In the genomic region with DNA sequence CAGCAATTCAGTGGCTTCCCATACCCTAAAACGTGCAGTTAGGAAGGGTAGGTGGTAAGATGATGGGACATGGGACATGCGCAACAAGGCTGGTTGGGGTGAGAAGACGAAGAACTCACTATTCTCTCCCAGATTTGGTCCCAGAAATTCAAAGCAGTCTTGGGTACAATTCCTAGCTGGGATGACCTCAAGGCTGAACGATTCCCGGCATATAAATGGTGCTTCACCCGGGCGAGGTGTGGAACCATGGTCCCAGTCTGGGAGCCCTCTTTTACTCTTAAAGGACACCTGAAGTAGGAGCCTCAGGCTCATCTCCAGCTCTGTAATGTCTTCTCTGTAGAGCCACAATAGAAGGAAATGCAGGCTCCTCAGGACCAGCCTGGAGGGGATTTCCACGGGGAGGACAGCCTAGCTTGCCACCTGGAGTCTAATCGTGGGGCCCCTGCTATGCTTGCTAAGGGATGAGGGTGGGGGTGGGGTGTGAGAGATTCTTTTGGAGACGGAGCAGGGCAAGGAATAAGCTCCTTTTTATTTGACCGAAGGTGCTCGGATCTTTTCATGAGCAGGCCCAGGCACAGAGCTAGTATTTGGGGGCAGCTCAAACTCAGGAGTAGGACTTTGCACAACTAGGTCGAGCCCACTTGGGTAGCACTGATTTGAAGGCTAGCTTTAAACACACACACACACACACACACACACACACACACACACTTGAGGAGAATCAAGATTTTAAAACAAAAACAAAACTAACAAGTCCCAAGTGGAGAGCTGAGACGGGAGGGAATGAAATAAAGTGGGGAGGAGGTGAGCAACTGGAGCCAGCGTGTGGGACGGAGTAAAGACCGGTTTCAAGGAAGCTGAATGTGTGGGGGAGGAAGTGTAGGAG, we compare ENCODE assay signal across 25 mouse cellular contexts. TPM values are rescaled to one million over a fixed set of nuclear protein-coding genes. Genes with fewer than 3 reads are reported as not detected.
A peak's percentile ranks its signal among the peaks of the same experiment; 100 is the strongest.
DNase-seq lines count a peak whose midpoint lies in the region; ATAC-seq and TF ChIP-seq lines count a peak whose summit lies in the region.
"Had no signal": no experiment of that assay in that cellular context is flagged by ENCODE, and none has a peak within 500 bp of the region (broad histone marks: within the 10 kb centered on the region; RNA-seq: fewer than 3 reads in every experiment).

No protein-coding gene starts in this region.

- no peaks in the 10 kb centered on the region for H3K36me3 ChIP-seq in liver, embryonic 11.5 days (ENCODE audit: control insufficient read depth, insufficient read depth, low read length)
- no peaks in the 10 kb centered on the region for H3K36me3 ChIP-seq in liver, postnatal 0 days (replicated peaks; ENCODE audit: insufficient read depth, low read length)
- H3K36me3 ChIP-seq in stomach, embryonic 14.5 days (ENCODE audit: control insufficient read depth, insufficient read depth, low read length), result no peaks in the 10 kb centered on the region
- no peaks in the 10 kb centered on the region for H3K36me3 ChIP-seq in stomach, postnatal 0 days (ENCODE audit: control insufficient read depth, insufficient read depth, low read length)
- H3K36me3 ChIP-seq in stomach, embryonic 16.5 days (ENCODE audit: control insufficient read depth, insufficient read depth, low read length), result no peaks in the 10 kb centered on the region
- H3K36me3 ChIP-seq: limb, embryonic 12.5 days; liver, embryonic 15.5 days; midbrain, embryonic 15.5 days; neural tube, embryonic 13.5 days had no signal

- peaks cover 97% of the 10 kb centered on the region for H3K27me3 ChIP-seq in liver, embryonic 11.5 days (replicated peaks; ENCODE audit: control insufficient read depth, insufficient read depth, low read length)
- peaks cover 98% of the 10 kb centered on the region for H3K27me3 ChIP-seq in liver, postnatal 0 days (ENCODE audit: insufficient read depth, low read length)
- H3K27me3 ChIP-seq in stomach, embryonic 14.5 days (ENCODE audit: control insufficient read depth, insufficient read depth, low read length), result peaks cover 77% of the 10 kb centered on the region
- peaks cover 41% of the 10 kb centered on the region for H3K27me3 ChIP-seq in stomach, postnatal 0 days (ENCODE audit: control insufficient read depth, insufficient read depth, low read length)
- peaks cover 85% of the 10 kb centered on the region for H3K27me3 ChIP-seq in stomach, embryonic 16.5 days (ENCODE audit: control insufficient read depth, insufficient read depth, low read length)

- WGBS in liver, embryonic 11.5 days, result 8% methylated on average over 17 of the region's 17 CpGs
- WGBS in liver, postnatal 0 days (ENCODE audit: insufficient replicate concordance), result 22% methylated on average over 17 of the region's 17 CpGs
- 4% methylated on average over 17 of the region's 17 CpGs for WGBS in stomach, embryonic 14.5 days
- 5% methylated on average over 17 of the region's 17 CpGs for whole genome bisulfite sequencing in stomach, postnatal 0 days
- WGBS in stomach, embryonic 16.5 days, result 4% methylated on average over 17 of the region's 17 CpGs

- no peaks in the 10 kb centered on the region for H3K4me1 ChIP-seq in liver, embryonic 11.5 days (replicated peaks; ENCODE audit: control insufficient read depth, insufficient read depth, low read length)
- H3K4me1 ChIP-seq in liver, postnatal 0 days (ENCODE audit: insufficient read depth), result no peaks in the 10 kb centered on the region
- no peaks in the 10 kb centered on the region for H3K4me1 ChIP-seq in stomach, embryonic 14.5 days (ENCODE audit: control insufficient read depth, insufficient read depth, low read length)
- H3K4me1 ChIP-seq in stomach, postnatal 0 days (replicated peaks; ENCODE audit: control insufficient read depth, insufficient read depth), result no peaks in the 10 kb centered on the region
- no peaks in the 10 kb centered on the region for H3K4me1 ChIP-seq in stomach, embryonic 16.5 days (ENCODE audit: control insufficient read depth, insufficient read depth, low read length)
- H3K4me1 ChIP-seq: liver, embryonic 15.5 days; midbrain, embryonic 15.5 days; neural tube, embryonic 13.5 days had no signal

- H3K9ac ChIP-seq in liver, embryonic 11.5 days (ENCODE audit: low read depth, low read length), result no peak overlapping the region
- no peak overlapping the region for H3K9ac ChIP-seq in liver, postnatal 0 days (replicated peaks)
- no peak overlapping the region for H3K9ac ChIP-seq in stomach, embryonic 14.5 days (replicated peaks; ENCODE audit: low read depth, low read length)
- H3K9ac ChIP-seq in stomach, postnatal 0 days (ENCODE audit: low read length), result no peak overlapping the region
- H3K9ac ChIP-seq in stomach, embryonic 16.5 days (ENCODE audit: low read length), result no peak overlapping the region
- H3K9ac ChIP-seq: forebrain, postnatal 0 days; limb, embryonic 12.5 days; liver, embryonic 15.5 days; midbrain, embryonic 15.5 days; neural tube, embryonic 13.5 days had no signal

- DNase-seq in embryo, embryonic 10.5 days (ENCODE audit: low spot score), result peak; percentile 48
- no peak for DNase-seq in embryo, embryonic 11 days
- DNase-seq in liver, embryonic 11.5 days (ENCODE audit: low spot score), result no peak
- no peak for DNase-seq in liver, postnatal 0 days
- DNase-seq in stomach, postnatal 0 days (ENCODE audit: low spot score), result no peak
- no peak for DNase-seq in right cerebral cortex, postnatal 36 days (ENCODE audit: low spot score in 2 of 2)
- DNase-seq: adrenal gland, postnatal 10 days; cerebellum, adult 2 months; cerebellum, postnatal 25 days; forebrain, postnatal 0 days; gastrocnemius, postnatal 36 days; heart, adult 2 months; kidney, adult 2 months; kidney, postnatal 14 days; thymus, postnatal 25 days had no signal

- peak overlapping the region; percentile 25; the same call in 1 of the 2 replicates for H3K4me3 ChIP-seq in liver, embryonic 11.5 days (ENCODE audit: low read depth, low read length)
- H3K4me3 ChIP-seq in liver, postnatal 0 days (ENCODE audit: low read depth, low read length), result no peak overlapping the region
- H3K4me3 ChIP-seq in stomach, embryonic 14.5 days (ENCODE audit: low read depth, low read length), result no peak overlapping the region
- no peak overlapping the region for H3K4me3 ChIP-seq in stomach, postnatal 0 days (ENCODE audit: low read depth, low read length)
- H3K4me3 ChIP-seq in stomach, embryonic 16.5 days (replicated peaks; ENCODE audit: low read length), result peak overlapping the region; percentile 31; the same call in 1 of the 2 replicates
- H3K4me3 ChIP-seq: heart, adult 2 months; layer of hippocampus, adult 2 months; limb, embryonic 12.5 days; liver, embryonic 15.5 days; midbrain, embryonic 15.5 days; neural tube, embryonic 13.5 days had no signal

- no peak for TF ChIP-seq EP300 in liver, postnatal 0 days (IDR thresholded peaks at IDR 0.05; ENCODE audit: low read depth)
- TF ChIP-seq EP300 in stomach, postnatal 0 days (optimal IDR thresholded peaks at IDR 0.05), result no peak

- TF ChIP-seq CTCF in liver, postnatal 0 days (IDR thresholded peaks at IDR 0.05; ENCODE audit: low read depth), result no peak
- TF ChIP-seq CTCF in stomach, postnatal 0 days (IDR thresholded peaks at IDR 0.05; ENCODE audit: low read depth), result no peak

- H3K27ac ChIP-seq in liver, embryonic 11.5 days (ENCODE audit: low read depth, low read length), result no peak overlapping the region
- no peak overlapping the region for H3K27ac ChIP-seq in liver, postnatal 0 days (ENCODE audit: low read depth)
- peak overlapping the region; percentile 2; the same call in 1 of the 2 replicates for H3K27ac ChIP-seq in stomach, embryonic 14.5 days (ENCODE audit: low read length)
- no peak overlapping the region for H3K27ac ChIP-seq in stomach, postnatal 0 days (replicated peaks)
- no peak overlapping the region for H3K27ac ChIP-seq in stomach, embryonic 16.5 days (ENCODE audit: low read length)
- H3K27ac ChIP-seq: heart, adult 2 months; hindbrain, postnatal 0 days; layer of hippocampus, adult 2 months; limb, embryonic 12.5 days; liver, embryonic 15.5 days; midbrain, embryonic 15.5 days; neural tube, embryonic 13.5 days had no signal

- H3K9me3 ChIP-seq in liver, embryonic 11.5 days (ENCODE audit: control insufficient read depth, low read length), result no peaks in the 10 kb centered on the region
- no peaks in the 10 kb centered on the region for H3K9me3 ChIP-seq in liver, postnatal 0 days (ENCODE audit: low read length)
- no peaks in the 10 kb centered on the region for H3K9me3 ChIP-seq in stomach, embryonic 14.5 days (ENCODE audit: control insufficient read depth, low read depth, low read length)
- H3K9me3 ChIP-seq in stomach, postnatal 0 days (ENCODE audit: control insufficient read depth, low read length), result no peaks in the 10 kb centered on the region
- H3K9me3 ChIP-seq in stomach, embryonic 16.5 days (replicated peaks; ENCODE audit: control insufficient read depth, low read length), result no peaks in the 10 kb centered on the region
- H3K9me3 ChIP-seq: limb, embryonic 12.5 days; liver, embryonic 15.5 days; midbrain, embryonic 15.5 days; neural tube, embryonic 13.5 days had no signal

- H3K4me2 ChIP-seq in liver, embryonic 11.5 days, result no peak overlapping the region
- H3K4me2 ChIP-seq in liver, postnatal 0 days (ENCODE audit: low read depth, low read length), result no peak overlapping the region
- no peak overlapping the region for H3K4me2 ChIP-seq in stomach, embryonic 14.5 days (replicated peaks; ENCODE audit: low read depth, low read length)
- H3K4me2 ChIP-seq in stomach, postnatal 0 days (replicated peaks; ENCODE audit: low read depth), result no peak overlapping the region
- no peak overlapping the region for H3K4me2 ChIP-seq in stomach, embryonic 16.5 days (ENCODE audit: low read depth, low read length)
- H3K4me2 ChIP-seq: limb, embryonic 12.5 days; liver, embryonic 15.5 days; midbrain, embryonic 15.5 days; neural tube, embryonic 13.5 days had no signal

- no peak for ATAC-seq in liver, embryonic 11.5 days (replicated peaks; ENCODE audit: low FRiP score)
- ATAC-seq in liver, postnatal 0 days, result no peak
- 0 out of 2 replicates have a peak, but pooled peaks have one; percentile 31 for ATAC-seq in stomach, embryonic 14.5 days (ENCODE audit: insufficient number of reproducible peaks, insufficient read depth, low FRiP score, low read depth)
- ATAC-seq in stomach, postnatal 0 days (ENCODE audit: low FRiP score, low TSS enrichment), result no peak
- ATAC-seq in stomach, embryonic 16.5 days (ENCODE audit: insufficient read depth, low FRiP score), result peak; percentile 43; the same call in 1 of the 2 replicates
- ATAC-seq: forebrain, postnatal 0 days; hindbrain, postnatal 0 days; midbrain, embryonic 15.5 days had no signal

RNA-seq across cellular contexts. Expression of gene Nkx2-3, which starts 6.2 kb away (rescaled TPM):
- 1.2 and 2.3 TPM in 2 replicates for polyA plus RNA-seq in liver, embryonic 11.5 days (2014; fragmentation: Nextera tagmentation; extraction: Ambion mirVana)
- 0.05 and 0.13 TPM in 2 replicates for polyA plus RNA-seq in liver, postnatal 0 days (2015; fragmentation: Nextera tagmentation; extraction: Ambion mirVana)
- polyA plus RNA-seq in stomach, embryonic 14.5 days (2014; fragmentation: Nextera tagmentation; extraction: Ambion mirVana), result 5.5 and 6.9 TPM in 2 replicates
- 5.4 and 5.7 TPM in 2 replicates for polyA plus RNA-seq in stomach, postnatal 0 days (2015; fragmentation: Nextera tagmentation; extraction: Ambion mirVana)
- 7.2 and 11.1 TPM in 2 replicates for polyA plus RNA-seq in stomach, embryonic 16.5 days (2015; fragmentation: Nextera tagmentation; extraction: Ambion mirVana)
- polyA plus RNA-seq: cerebellum, adult 2 months; heart, adult 2 months; heart, embryonic 14.5 days; hindbrain, postnatal 0 days; kidney, adult 2 months; limb, embryonic 12.5 days; lung, embryonic 16.5 days; neural tube, embryonic 13.5 days had no signal

Comparison
In these comparisons a context has a peak if more than half of its experiments do, and no peak if none do; other contexts are left out.
1. ATAC-seq: peak in stomach, embryonic 14.5 days (single experiment) and stomach, embryonic 16.5 days (single experiment); none in liver, embryonic 11.5 days (single experiment), liver, postnatal 0 days (single experiment) and stomach, postnatal 0 days (single experiment).
2. H3K4me3 ChIP-seq: peak in liver, embryonic 11.5 days (single experiment) and stomach, embryonic 16.5 days (single experiment); none in liver, postnatal 0 days (single experiment), stomach, embryonic 14.5 days (single experiment) and stomach, postnatal 0 days (single experiment).